Mouse (Mus musculus): Measurements from ENCODE around the gene Tnfrsf8. TPM values are rescaled to one million over a fixed set of nuclear protein-coding genes. Genes with fewer than 3 reads are reported as not detected.
A peak's percentile ranks its signal among the peaks of the same experiment; 100 is the strongest.

The Tnfrsf8 gene
- total and polyA plus RNA-seq, 2 experiments: 0.02 to 0.09 TPM

- Histone ChIP-seq H3K27ac (replicated peaks; ENCODE audit: insufficient read depth, low read depth, low read length) (no peak overlapping the region), H3K27me3 (ENCODE audit: control insufficient read depth, insufficient read depth, low read length) (no peaks in the 10 kb centered on the region), H3K79me2 (ENCODE audit: control insufficient read depth, insufficient read depth, low read length) (no peaks in the 10 kb centered on the region), H3K4me1 (ENCODE audit: control insufficient read depth, insufficient read depth, low read length) (peaks cover 4% of the 10 kb centered on the region; the same call in 1 of the 2 replicates), H3K9ac (ENCODE audit: low read depth, low read length) (no peak overlapping the region), H3K36me3 (ENCODE audit: control insufficient read depth, insufficient read depth, low read length) (no peaks in the 10 kb centered on the region), H3K4me3 (ENCODE audit: insufficient read depth, low read depth, low read length) (no peak overlapping the region)
- 98% methylated on average over 1 of the region's 1 CpGs for WGBS
- DNase-seq (ENCODE audit: extremely low read depth, low read depth, low spot score): no peak
- TF ChIP-seq POLR2A (IDR thresholded peaks at IDR 0.05; ENCODE audit: extremely low read depth, insufficient read depth, low read length) (no peak), CTCF (IDR thresholded peaks at IDR 0.05; ENCODE audit: low read depth, low read length) (no peak)
Observed at GRCm38 (mm10) chr4:145272763-145273162, 42.2 kb downstream of the Tnfrsf8 start.

GRCm38 (mm10) chr4:145271634-145272033 is 43.3 kb downstream of the Tnfrsf8 start:
- TF ChIP-seq POLR2A (IDR thresholded peaks at IDR 0.05; ENCODE audit: extremely low read depth, insufficient read depth, low read length): no peak
- TF ChIP-seq CTCF (IDR thresholded peaks at IDR 0.05; ENCODE audit: low read depth, low read length): no peak
- H3K27ac ChIP-seq (replicated peaks; ENCODE audit: insufficient read depth, low read depth, low read length): no peak overlapping the region
- H3K36me3 ChIP-seq (ENCODE audit: control insufficient read depth, insufficient read depth, low read length): no peaks in the 10 kb centered on the region
- 95% methylated on average over 4 of the region's 4 CpGs for WGBS
- no peak overlapping the region for H3K4me3 ChIP-seq (ENCODE audit: insufficient read depth, low read depth, low read length)
- DNase-seq (ENCODE audit: extremely low read depth, low read depth, low spot score): no peak
- no peaks in the 10 kb centered on the region for H3K27me3 ChIP-seq (ENCODE audit: control insufficient read depth, insufficient read depth, low read length)
- no peaks in the 10 kb centered on the region for H3K79me2 ChIP-seq (ENCODE audit: control insufficient read depth, insufficient read depth, low read length)
- H3K9ac ChIP-seq (ENCODE audit: low read depth, low read length): no peak overlapping the region
- H3K4me1 ChIP-seq (ENCODE audit: control insufficient read depth, insufficient read depth, low read length): peaks cover 3% of the 10 kb centered on the region; the same call in 1 of the 2 replicates

- H3K27ac ChIP-seq (replicated peaks; ENCODE audit: insufficient read depth, low read depth, low read length): no peak overlapping the region
- H3K27me3 ChIP-seq (ENCODE audit: control insufficient read depth, insufficient read depth, low read length): no peaks in the 10 kb centered on the region
- no peaks in the 10 kb centered on the region for H3K36me3 ChIP-seq (ENCODE audit: control insufficient read depth, insufficient read depth, low read length)
- no peak for TF ChIP-seq CTCF (IDR thresholded peaks at IDR 0.05; ENCODE audit: low read depth, low read length)
- no peak for TF ChIP-seq POLR2A (IDR thresholded peaks at IDR 0.05; ENCODE audit: extremely low read depth, insufficient read depth, low read length)
- 83% methylated on average over 5 of the region's 5 CpGs for WGBS
- no peaks in the 10 kb centered on the region for H3K79me2 ChIP-seq (ENCODE audit: control insufficient read depth, insufficient read depth, low read length)
- no peaks in the 10 kb centered on the region for H3K4me1 ChIP-seq (ENCODE audit: control insufficient read depth, insufficient read depth, low read length)
- no peak for DNase-seq (ENCODE audit: extremely low read depth, low read depth, low spot score)
- no peak overlapping the region for H3K9ac ChIP-seq (ENCODE audit: low read depth, low read length)
- no peak overlapping the region for H3K4me3 ChIP-seq (ENCODE audit: insufficient read depth, low read depth, low read length)
Observed at GRCm38 (mm10) chr4:145270136-145270535, 44.8 kb downstream of the Tnfrsf8 start.

DNA sequence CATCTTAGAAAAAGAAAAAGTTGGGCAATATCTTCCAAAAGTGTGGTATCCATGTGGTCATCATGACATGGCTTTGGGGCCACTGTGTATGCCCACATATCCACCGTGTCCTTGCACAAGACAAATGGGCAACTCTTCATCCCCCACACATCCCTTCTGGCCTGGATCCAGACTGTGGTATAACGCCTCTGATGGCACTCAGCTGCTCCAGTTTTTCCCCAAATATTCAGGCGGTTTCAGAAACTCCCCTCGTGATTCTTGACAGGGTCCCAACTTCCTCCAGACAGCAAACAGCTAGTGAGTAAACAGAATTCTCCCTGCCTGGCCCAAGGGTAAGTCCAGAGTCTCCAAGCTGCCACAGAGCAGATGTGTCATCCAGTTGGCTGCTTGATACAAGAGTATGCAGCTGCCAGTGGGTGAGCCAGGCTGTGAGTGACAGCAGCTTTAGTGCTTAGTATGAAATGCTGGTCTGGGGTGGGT is 47.3 kb downstream of the Tnfrsf8 start:
- DNase-seq (ENCODE audit: extremely low read depth, low read depth, low spot score): peak; percentile 48
- Histone ChIP-seq H3K9ac (ENCODE audit: low read depth, low read length) (no peak overlapping the region), H3K4me3 (ENCODE audit: insufficient read depth, low read depth, low read length) (no peak overlapping the region), H3K79me2 (ENCODE audit: control insufficient read depth, insufficient read depth, low read length) (no peaks in the 10 kb centered on the region), H3K27ac (replicated peaks; ENCODE audit: insufficient read depth, low read depth, low read length) (no peak overlapping the region), H3K4me1 (ENCODE audit: control insufficient read depth, insufficient read depth, low read length) (no peaks in the 10 kb centered on the region), H3K27me3 (ENCODE audit: control insufficient read depth, insufficient read depth, low read length) (no peaks in the 10 kb centered on the region), H3K36me3 (ENCODE audit: control insufficient read depth, insufficient read depth, low read length) (no peaks in the 10 kb centered on the region)
- 32% methylated on average over 4 of the region's 4 CpGs for WGBS
- TF ChIP-seq CTCF (IDR thresholded peaks at IDR 0.05; ENCODE audit: low read depth, low read length): no peak
- no peak for TF ChIP-seq POLR2A (IDR thresholded peaks at IDR 0.05; ENCODE audit: extremely low read depth, insufficient read depth, low read length)

DNA sequence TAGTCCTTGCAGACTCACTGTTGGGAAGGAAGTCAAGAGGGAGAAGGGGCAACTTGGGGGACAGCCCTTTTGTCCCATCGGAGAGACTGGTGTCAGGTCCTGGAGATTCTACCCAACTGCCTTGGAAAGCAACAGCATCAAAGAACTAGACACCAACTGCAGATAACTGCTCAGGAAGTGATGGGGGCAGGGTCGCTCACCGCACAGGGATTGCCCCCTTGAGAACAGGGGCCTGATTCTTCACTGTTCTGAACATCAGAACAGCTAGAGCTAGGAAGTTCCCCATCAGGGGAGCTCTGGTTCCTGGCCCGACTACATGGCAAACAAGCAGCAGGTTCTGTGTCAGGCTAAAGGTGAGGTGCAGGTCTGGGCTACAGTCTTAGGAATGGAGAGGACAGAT is 48.5 kb downstream of the Tnfrsf8 start:
- DNase-seq (ENCODE audit: extremely low read depth, low read depth, low spot score): no peak
- H3K4me1 ChIP-seq (ENCODE audit: control insufficient read depth, insufficient read depth, low read length): no peaks in the 10 kb centered on the region
- no peak overlapping the region for H3K4me3 ChIP-seq (ENCODE audit: insufficient read depth, low read depth, low read length)
- H3K79me2 ChIP-seq (ENCODE audit: control insufficient read depth, insufficient read depth, low read length): no peaks in the 10 kb centered on the region
- H3K27ac ChIP-seq (replicated peaks; ENCODE audit: insufficient read depth, low read depth, low read length): no peak overlapping the region
- no peaks in the 10 kb centered on the region for H3K27me3 ChIP-seq (ENCODE audit: control insufficient read depth, insufficient read depth, low read length)
- no peak overlapping the region for H3K9ac ChIP-seq (ENCODE audit: low read depth, low read length)
- TF ChIP-seq POLR2A (IDR thresholded peaks at IDR 0.05; ENCODE audit: extremely low read depth, insufficient read depth, low read length) (no peak), CTCF (IDR thresholded peaks at IDR 0.05; ENCODE audit: low read depth, low read length) (no peak)
- 83% methylated on average over 4 of the region's 4 CpGs for WGBS
- no peaks in the 10 kb centered on the region for H3K36me3 ChIP-seq (ENCODE audit: control insufficient read depth, insufficient read depth, low read length)

- DNase-seq (ENCODE audit: extremely low read depth, low read depth, low spot score): no peak
- TF ChIP-seq CTCF (IDR thresholded peaks at IDR 0.05; ENCODE audit: low read depth, low read length) (no peak), POLR2A (IDR thresholded peaks at IDR 0.05; ENCODE audit: extremely low read depth, insufficient read depth, low read length) (no peak)
- no peaks in the 10 kb centered on the region for H3K4me1 ChIP-seq (ENCODE audit: control insufficient read depth, insufficient read depth, low read length)
- H3K27ac ChIP-seq (replicated peaks; ENCODE audit: insufficient read depth, low read depth, low read length): no peak overlapping the region
- H3K4me3 ChIP-seq (ENCODE audit: insufficient read depth, low read depth, low read length): no peak overlapping the region
- H3K79me2 ChIP-seq (ENCODE audit: control insufficient read depth, insufficient read depth, low read length): no peaks in the 10 kb centered on the region
- H3K27me3 ChIP-seq (ENCODE audit: control insufficient read depth, insufficient read depth, low read length): no peaks in the 10 kb centered on the region
- no peaks in the 10 kb centered on the region for H3K36me3 ChIP-seq (ENCODE audit: control insufficient read depth, insufficient read depth, low read length)
- no peak overlapping the region for H3K9ac ChIP-seq (ENCODE audit: low read depth, low read length)
- WGBS: 57% methylated on average over 2 of the region's 2 CpGs
Observed at GRCm38 (mm10) chr4:145264761-145265160, 50.2 kb downstream of the Tnfrsf8 start.

All from liver, adult 2 months (tissue).